Mouse (Mus musculus) neural tube, embryonic 13.5 days (tissue): Measurements from ENCODE around the gene Sgcg. TPM values are rescaled to one million over a fixed set of nuclear protein-coding genes. Genes with fewer than 3 reads are reported as not detected.
A peak's percentile ranks its signal among the peaks of the same experiment; 100 is the strongest.

Experiments
- ATAC-seq: fragments of 200-750 bp; cut with Nextera tagmentation; 2 replicates; pipeline ENCODE4 v1.8.0; 2017; ENCODE audit warnings: low read depth, mild to moderate bottlenecking, moderate TSS enrichment, moderate library complexity
- H3K27ac ChIP-seq: fragments of 300-500 bp; sonication (generic); replicated peaks from 2 replicates; pipeline ENCODE4 v1.5.1; 2015; ENCODE audit warnings: moderate library complexity, mild to moderate bottlenecking, inconsistent platforms
- H3K27me3 ChIP-seq: fragments of 300-500 bp; sonication (generic); 2 replicates; pipeline ENCODE4 v1.6.1; 2015; ENCODE audit warnings: mild to moderate bottlenecking, inconsistent platforms
- H3K36me3 ChIP-seq: fragments of 300-500 bp; sonication (generic); 2 replicates; pipeline ENCODE4 v1.6.1; 2015; ENCODE audit warnings: mild to moderate bottlenecking, inconsistent platforms
- H3K4me1 ChIP-seq: fragments of 300-500 bp; sonication (generic); replicated peaks from 2 replicates; pipeline ENCODE4 v1.6.1; 2015; ENCODE audit warnings: inconsistent platforms
- H3K4me2 ChIP-seq: fragments of 300-500 bp; sonication (generic); 2 replicates; pipeline ENCODE4 v1.6.1; 2015; ENCODE audit warnings: inconsistent platforms, mild to moderate bottlenecking, moderate library complexity
- H3K4me3 ChIP-seq: fragments of 300-500 bp; sonication (generic); 2 replicates; pipeline ENCODE4 v1.5.1; 2015; ENCODE audit warnings: mild to moderate bottlenecking, inconsistent platforms
- H3K9ac ChIP-seq: fragments of 300-500 bp; sonication (generic); 2 replicates; pipeline ENCODE4 v1.6.1; 2015; ENCODE audit warnings: moderate library complexity, mild to moderate bottlenecking, inconsistent platforms
- H3K9me3 ChIP-seq: fragments of 300-500 bp; sonication (generic); 2 replicates; pipeline ENCODE4 v1.6.1; 2016; ENCODE audit warnings: inconsistent platforms
- WGBS: fragments of 180-500 bp; shearing (Covaris S2); methylation state at CpG from one replicate; pipeline ENCODE4 v1.1.7; 2015; 5-methylcytosine and 5-hydroxymethylcytosine counted together
- polyA plus RNA-seq: library from polyadenylated mRNA; unstranded; fragments of >200 nt; fragmentation: Nextera tagmentation; extraction: Ambion mirVana; gene quantifications from 2 replicates; pipeline ENCODE4 v1.2.1, GENCODE M21; 2015

Gene Sgcg
- polyA plus RNA-seq, 1 experiment from 2014 or later, result 0.67 TPM

DNA sequence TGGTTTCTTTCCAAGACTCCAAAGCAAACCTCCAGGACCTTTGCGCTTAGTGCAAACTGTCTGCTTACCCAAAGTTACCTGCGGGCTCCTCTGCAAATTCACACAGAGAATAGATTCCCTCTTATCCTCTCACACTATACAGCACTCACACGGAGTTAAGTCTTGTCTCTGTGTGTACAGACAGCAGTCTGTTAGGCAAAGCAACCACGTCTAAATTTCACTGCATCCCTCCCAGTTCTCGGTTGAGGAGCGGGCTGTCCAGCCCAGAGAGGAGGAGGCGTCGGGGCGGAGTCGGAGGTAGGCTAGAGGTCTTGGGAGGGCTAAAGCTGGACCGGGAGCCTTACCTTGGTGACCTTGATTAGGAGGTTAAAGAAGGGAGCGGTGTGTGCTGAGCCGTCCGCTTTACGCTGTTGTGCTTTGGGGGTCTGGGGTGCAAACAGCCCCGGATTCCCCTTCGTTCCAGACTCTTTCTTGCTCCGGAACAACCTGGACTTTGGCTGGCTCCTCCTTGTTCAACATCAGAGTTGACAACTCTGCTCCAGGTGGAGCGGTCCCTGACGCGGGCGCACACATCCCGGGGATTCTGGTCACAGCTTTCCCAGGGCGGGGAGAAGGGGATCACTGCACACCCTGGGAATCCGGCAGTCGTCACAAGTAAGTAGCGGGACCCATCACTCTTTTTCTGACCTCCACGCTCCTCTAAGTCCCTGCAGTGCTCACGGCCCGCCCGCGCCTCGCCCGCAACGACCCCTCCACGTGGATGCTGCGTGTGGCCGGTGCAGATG lies 16.3 kb upstream of the Sgcg start:
- H3K4me2 ChIP-seq, result peak overlapping the region; percentile 45
- H3K36me3 ChIP-seq, result no peaks in the 10 kb centered on the region
- no peaks in the 10 kb centered on the region for H3K9me3 ChIP-seq
- ATAC-seq, result no peak
- H3K4me3 ChIP-seq, result peak overlapping the region; percentile 19
- H3K9ac ChIP-seq, result peak overlapping the region; percentile 8; the same call in 1 of the 2 replicates
- 7% methylated on average over 38 of the region's 38 CpGs for WGBS
- no peak overlapping the region for H3K27ac ChIP-seq
- peaks cover 11% of the 10 kb centered on the region for H3K4me1 ChIP-seq
- H3K27me3 ChIP-seq, result peaks cover 46% of the 10 kb centered on the region

DNA sequence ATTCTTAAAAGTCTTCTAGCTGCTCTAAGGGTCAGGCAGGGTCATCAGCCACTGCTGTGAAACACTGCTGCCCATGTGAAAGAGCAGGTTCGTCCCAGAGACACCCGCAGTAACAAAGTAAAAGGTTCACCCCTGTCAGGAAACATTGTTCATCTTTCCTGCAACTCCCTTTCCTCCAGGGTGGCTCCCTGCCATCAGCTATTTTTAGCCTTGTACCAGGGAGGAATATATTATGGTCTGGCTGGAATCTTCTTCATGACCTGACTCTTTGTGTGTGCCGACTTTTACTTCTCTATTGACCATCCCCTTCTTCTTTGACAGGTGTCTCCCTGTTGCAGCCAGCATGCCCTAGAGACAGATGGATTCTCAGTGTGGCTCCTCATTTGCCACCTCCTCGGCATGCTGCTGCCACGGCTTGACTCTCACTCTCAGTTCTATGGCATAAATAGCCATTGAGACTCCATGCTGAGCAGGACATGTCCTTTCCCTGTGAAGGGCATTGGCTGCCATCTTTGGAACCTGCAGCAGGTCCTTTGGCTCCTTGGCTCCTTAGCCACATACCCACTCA lies 9.7 kb upstream of the Sgcg start:
- peaks cover 3% of the 10 kb centered on the region; the same call in 1 of the 2 replicates for H3K9me3 ChIP-seq
- no peaks in the 10 kb centered on the region for H3K36me3 ChIP-seq
- H3K9ac ChIP-seq, result no peak overlapping the region
- H3K4me2 ChIP-seq, result no peak overlapping the region
- no peak overlapping the region for H3K4me3 ChIP-seq
- H3K27me3 ChIP-seq, result peaks cover 14% of the 10 kb centered on the region
- no peaks in the 10 kb centered on the region for H3K4me1 ChIP-seq
- WGBS, result 58% methylated on average over 5 of the region's 5 CpGs
- no peak for ATAC-seq
- no peak overlapping the region for H3K27ac ChIP-seq

DNA sequence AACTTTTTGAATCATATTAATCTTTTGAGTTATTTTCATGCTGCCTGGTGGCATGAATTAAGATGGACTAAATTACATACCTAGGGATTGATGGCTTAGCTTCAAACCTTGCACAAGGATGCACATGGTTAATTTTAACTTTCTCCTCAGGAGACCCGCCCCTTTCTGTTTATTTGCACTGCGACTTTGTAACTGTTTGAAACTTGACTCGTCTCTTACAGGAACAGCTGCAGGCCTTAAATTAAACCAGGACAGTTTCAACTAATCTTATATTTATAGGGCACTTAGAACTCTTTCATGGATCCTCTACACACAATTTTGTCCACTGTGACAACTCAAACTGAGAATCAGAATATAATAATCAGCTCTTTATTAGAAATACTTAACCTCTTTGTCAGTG lies 794 bp upstream of the Sgcg start:
- Histone ChIP-seq H3K4me3 (no peak overlapping the region), H3K27me3 (no peaks in the 10 kb centered on the region), H3K9ac (no peak overlapping the region), H3K4me2 (no peak overlapping the region), H3K36me3 (no peaks in the 10 kb centered on the region), H3K4me1 (no peaks in the 10 kb centered on the region), H3K27ac (no peak overlapping the region), H3K9me3 (no peaks in the 10 kb centered on the region)
- ATAC-seq, result no peak
- WGBS, result 53% methylated on average over 3 of the region's 3 CpGs

DNA sequence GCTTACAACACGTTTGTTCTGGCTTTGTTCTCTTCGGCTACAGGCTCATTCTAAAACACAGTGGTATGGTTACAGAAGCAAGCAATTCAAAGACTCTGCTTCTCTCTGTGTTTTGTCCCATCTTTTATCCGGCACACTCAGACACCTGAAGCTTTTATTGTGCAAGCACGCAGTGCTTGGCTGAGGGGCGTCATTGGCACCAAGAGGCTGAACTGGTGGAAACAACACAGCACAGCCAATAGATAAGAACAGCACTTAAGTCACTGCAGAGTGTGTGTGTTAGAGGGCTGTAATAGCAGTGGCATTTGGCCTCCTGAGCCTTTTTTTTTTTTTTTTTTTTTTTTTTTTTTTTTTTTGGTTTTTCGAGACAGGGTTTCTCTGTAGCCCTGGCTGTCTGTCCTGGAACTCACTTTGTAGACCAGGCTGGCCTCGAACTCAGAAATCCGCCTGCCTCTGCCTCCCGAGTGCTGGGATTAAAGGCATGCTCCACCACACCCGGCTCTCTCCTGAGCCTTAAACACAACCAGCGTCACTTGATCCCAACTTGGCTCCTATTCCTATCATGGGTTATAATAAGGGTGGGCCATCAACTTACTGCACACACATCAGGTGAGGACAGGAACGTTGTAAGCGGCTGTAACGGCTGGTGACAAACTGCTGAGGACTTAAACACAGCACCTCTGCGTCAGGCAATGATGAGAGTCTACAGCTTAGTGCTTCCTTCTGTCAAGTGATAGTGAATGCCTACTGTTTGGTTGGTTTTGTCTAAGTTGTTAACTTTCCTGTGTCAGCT lies 5.5 kb downstream of the Sgcg start:
- WGBS, result 79% methylated on average over 14 of the region's 15 CpGs

DNA sequence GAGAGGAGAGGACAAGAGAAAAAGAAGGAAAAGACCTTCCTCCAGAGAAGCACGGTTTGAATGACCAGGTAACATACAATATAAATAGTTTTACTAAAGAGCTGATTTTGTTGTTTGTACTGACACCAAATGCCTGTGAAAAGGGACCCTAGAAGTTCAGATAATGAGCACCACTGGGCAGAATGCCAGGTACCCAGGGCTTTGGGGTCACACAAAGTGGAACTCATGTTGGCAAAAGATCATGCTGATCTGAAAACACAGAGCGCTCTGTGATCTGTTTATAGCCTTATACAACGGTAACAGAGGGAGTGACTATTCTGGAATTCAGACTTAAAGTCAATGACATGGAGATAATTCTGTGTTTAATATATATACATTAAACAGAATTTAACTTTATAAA lies 11.8 kb downstream of the Sgcg start:
- peaks cover 17% of the 10 kb centered on the region for H3K9me3 ChIP-seq
- no peak overlapping the region for H3K9ac ChIP-seq
- no peak overlapping the region for H3K27ac ChIP-seq
- H3K4me2 ChIP-seq, result no peak overlapping the region
- no peaks in the 10 kb centered on the region for H3K36me3 ChIP-seq
- H3K4me3 ChIP-seq, result no peak overlapping the region
- H3K4me1 ChIP-seq, result no peaks in the 10 kb centered on the region
- no peak for ATAC-seq
- WGBS, result 83% methylated on average over 3 of the region's 3 CpGs
- no peaks in the 10 kb centered on the region for H3K27me3 ChIP-seq

More for the DNA sequence above, 5.5 kb downstream of the Sgcg start:
- ATAC-seq, result no peak
- no peak overlapping the region for H3K4me3 ChIP-seq
- H3K4me1 ChIP-seq, result no peaks in the 10 kb centered on the region
- H3K9me3 ChIP-seq, result peaks cover 9% of the 10 kb centered on the region
- H3K4me2 ChIP-seq, result no peak overlapping the region
- no peaks in the 10 kb centered on the region for H3K27me3 ChIP-seq
- H3K9ac ChIP-seq, result no peak overlapping the region
- no peaks in the 10 kb centered on the region for H3K36me3 ChIP-seq
- H3K27ac ChIP-seq, result no peak overlapping the region

DNA sequence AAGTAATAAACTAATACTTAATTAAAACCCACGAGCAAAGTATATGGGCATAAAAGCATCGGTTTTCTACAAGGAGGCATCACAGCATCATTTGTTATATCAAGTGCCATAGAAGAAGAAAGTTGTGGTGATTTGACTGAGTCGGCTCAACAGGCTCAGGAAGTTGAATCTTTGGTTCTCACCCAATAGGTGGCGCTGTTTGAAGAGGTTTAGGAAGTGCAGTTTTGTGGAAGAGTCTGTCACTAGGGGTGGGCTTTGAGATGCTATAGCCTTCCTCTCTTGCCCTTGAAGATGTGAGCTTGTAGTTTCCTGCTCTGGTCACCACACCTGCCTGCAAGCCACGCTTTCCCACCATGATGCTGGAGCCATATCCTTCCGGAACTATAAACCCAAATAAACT lies 15.7 kb downstream of the Sgcg start:
- Histone ChIP-seq H3K9ac (no peak overlapping the region), H3K27me3 (no peaks in the 10 kb centered on the region), H3K4me1 (no peaks in the 10 kb centered on the region), H3K4me3 (no peak overlapping the region), H3K4me2 (no peak overlapping the region), H3K9me3 (peaks cover 7% of the 10 kb centered on the region; the same call in 1 of the 2 replicates), H3K27ac (no peak overlapping the region), H3K36me3 (no peaks in the 10 kb centered on the region)
- WGBS, result 47% methylated on average over 6 of the region's 6 CpGs
- ATAC-seq, result no peak

DNA sequence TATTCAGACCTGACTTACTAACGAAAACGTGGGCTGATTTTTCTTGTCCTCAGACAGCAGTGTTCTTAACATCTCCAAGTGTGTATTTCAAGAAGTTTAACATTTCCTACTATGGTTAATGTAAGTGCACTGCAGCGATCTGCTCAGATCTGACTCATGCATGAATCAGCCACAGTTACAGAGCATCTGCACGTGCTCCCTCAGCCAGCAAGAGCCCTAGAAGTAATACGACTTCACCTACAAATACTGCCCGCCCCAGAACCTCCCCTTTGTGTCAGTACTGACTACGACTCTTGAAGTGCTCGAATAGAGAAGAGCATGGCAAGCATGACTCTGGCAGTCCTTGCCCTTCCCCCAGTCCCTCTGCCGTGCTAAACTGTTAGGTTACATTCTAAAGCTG lies 19.5 kb downstream of the Sgcg start:
- no peak overlapping the region for H3K27ac ChIP-seq
- no peak overlapping the region for H3K9ac ChIP-seq
- no peak overlapping the region for H3K4me2 ChIP-seq
- H3K36me3 ChIP-seq, result no peaks in the 10 kb centered on the region
- H3K27me3 ChIP-seq, result no peaks in the 10 kb centered on the region
- no peaks in the 10 kb centered on the region for H3K9me3 ChIP-seq
- no peak overlapping the region for H3K4me3 ChIP-seq
- H3K4me1 ChIP-seq, result 0 out of 2 replicates have a peak, but pooled peaks cover 3% of the 10 kb centered on the region
- ATAC-seq, result no peak
- WGBS, result 64% methylated on average over 9 of the region's 9 CpGs

DNA sequence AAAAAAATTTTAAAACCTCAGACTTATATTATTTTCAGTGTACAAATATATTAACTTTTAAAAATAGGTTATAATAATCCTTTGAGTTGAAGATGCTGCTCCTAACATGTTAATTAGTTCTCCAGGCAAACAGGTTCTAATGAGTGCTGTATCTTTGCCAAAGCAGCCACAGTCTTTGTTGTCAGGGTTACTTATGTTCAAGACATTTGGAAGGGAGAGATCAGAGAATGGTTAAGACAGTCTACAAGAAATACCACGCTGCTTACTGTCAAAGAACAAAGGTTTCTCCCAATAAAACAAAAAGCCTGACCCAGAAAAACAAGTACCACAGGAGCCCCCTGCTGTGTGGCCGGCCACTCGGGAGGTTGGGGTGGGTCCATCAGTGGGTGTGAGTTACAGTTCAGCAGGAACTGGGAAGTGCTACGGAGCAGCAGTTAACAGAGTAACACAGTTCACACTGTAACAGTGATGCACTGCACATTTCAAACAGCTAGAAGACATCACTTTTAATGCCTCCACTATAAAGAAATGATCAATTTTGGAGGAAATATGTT lies 21.1 kb downstream of the Sgcg start:
- Histone ChIP-seq H3K9ac (no peak overlapping the region), H3K4me3 (no peak overlapping the region), H3K27me3 (no peaks in the 10 kb centered on the region), H3K9me3 (no peaks in the 10 kb centered on the region), H3K36me3 (no peaks in the 10 kb centered on the region), H3K27ac (no peak overlapping the region), H3K4me2 (no peak overlapping the region), H3K4me1 (0 out of 2 replicates have a peak, but pooled peaks cover 3% of the 10 kb centered on the region)
- no peak for ATAC-seq
- whole genome bisulfite sequencing, result 8% methylated on average over 4 of the region's 4 CpGs

DNA sequence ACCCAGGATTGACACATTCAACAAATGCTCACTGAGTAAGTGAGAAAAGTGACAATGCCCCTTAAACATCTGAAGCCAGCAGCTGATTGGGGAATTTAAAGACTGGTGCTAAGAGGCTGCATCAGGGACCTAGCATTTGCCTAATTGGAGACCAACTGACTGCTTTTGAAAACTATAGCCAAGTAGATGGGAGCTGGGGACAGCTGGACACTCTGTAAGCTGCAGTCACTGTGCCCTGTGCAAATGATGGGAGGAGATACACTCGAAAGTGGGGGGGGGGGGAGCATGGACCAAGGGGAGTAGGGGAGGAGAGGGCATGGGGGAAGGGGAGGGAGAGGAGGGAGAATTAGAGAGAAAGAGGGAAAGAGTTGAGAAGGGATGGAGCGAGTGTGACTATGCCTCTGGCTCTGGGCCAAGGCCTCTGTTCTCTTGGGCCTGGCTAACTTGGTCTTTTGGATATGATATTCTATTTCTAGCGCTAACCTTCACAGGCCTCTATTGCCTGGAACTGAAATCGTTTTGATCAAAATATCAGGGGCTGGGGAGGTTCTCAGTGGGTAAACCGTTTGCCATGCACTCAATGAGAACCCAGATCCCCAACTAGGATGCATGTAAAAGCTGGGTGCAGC lies 22.3 kb downstream of the Sgcg start:
- Histone ChIP-seq H3K9me3 (no peaks in the 10 kb centered on the region), H3K4me3 (no peak overlapping the region), H3K4me2 (no peak overlapping the region), H3K9ac (no peak overlapping the region), H3K27ac (no peak overlapping the region), H3K4me1 (0 out of 2 replicates have a peak, but pooled peaks cover 3% of the 10 kb centered on the region), H3K27me3 (no peaks in the 10 kb centered on the region), H3K36me3 (no peaks in the 10 kb centered on the region)
- WGBS, result 62% methylated on average over 5 of the region's 5 CpGs
- ATAC-seq, result no peak

DNA sequence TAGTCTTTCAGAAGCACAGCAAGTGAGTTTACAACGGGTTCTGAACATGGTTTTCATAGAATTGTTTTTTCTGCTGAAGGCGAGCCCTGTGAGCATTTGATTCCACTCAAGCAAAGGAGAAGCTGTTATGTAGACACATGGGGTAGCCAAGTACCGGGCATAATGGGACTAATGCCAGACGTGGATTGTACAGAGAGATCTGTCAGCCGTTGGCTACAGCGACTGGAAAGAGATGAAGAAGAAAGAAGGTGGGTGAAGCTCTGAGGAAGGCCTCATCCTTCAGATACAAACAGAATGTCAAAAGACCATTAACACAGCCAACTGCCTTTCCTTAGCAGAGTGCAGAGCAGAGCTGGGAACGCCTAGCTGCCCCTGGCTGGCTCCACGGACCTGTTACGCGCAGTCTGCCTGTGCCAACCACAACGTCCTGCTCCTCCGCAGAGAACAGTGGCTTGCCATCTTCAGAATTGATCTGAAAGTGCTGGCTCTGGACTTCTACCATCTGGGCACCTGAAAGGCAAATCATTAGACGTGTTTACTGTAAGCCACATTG lies 26.2 kb downstream of the Sgcg start:
- WGBS, result 93% methylated on average over 13 of the region's 13 CpGs

DNA sequence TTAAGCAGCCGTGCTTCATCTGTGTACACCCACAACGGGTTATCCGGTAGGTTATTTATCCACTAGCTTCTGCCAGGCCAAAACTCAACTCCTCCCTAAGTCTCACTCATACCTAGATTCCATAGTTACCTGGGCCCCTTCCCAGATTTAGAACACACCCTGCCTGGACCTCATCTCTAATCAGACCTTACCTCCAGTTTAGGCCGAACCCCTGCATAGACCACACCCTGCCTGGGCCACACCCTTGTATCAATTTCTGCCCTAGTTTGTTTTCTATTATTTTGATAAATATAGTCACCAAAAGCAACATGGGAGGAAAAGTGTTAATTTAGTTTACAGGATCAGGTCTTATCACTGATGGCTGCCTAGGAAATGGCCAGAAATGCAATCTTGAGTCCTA lies 28.1 kb downstream of the Sgcg start:
- Histone ChIP-seq H3K36me3 (no peaks in the 10 kb centered on the region), H3K27ac (no peak overlapping the region), H3K4me1 (no peaks in the 10 kb centered on the region), H3K9me3 (no peaks in the 10 kb centered on the region), H3K9ac (no peak overlapping the region), H3K4me3 (no peak overlapping the region), H3K4me2 (no peak overlapping the region), H3K27me3 (no peaks in the 10 kb centered on the region)
- ATAC-seq, result no peak
- WGBS, result 92% methylated on average over 4 of the region's 4 CpGs

More for the DNA sequence above, 26.2 kb downstream of the Sgcg start:
- H3K27ac ChIP-seq, result no peak overlapping the region
- 0 out of 2 replicates have a peak, but pooled peaks cover under 1% of the 10 kb centered on the region for H3K4me1 ChIP-seq
- no peak overlapping the region for H3K4me3 ChIP-seq
- H3K4me2 ChIP-seq, result no peak overlapping the region
- ATAC-seq, result no peak
- no peaks in the 10 kb centered on the region for H3K9me3 ChIP-seq
- H3K9ac ChIP-seq, result no peak overlapping the region
- H3K27me3 ChIP-seq, result no peaks in the 10 kb centered on the region
- H3K36me3 ChIP-seq, result no peaks in the 10 kb centered on the region
